Mouse (Mus musculus) spleen, postnatal 14 days (tissue): ENCODE results near the gene Kctd21.

Source experiments
- DNase-seq, 2 experiments: peaks; one replicate each; pipeline ENCODE4 v3.0.0; 2021 to 2022; ENCODE audit warnings: low spot score in 2 of 2

Kctd21 gene

DNA sequence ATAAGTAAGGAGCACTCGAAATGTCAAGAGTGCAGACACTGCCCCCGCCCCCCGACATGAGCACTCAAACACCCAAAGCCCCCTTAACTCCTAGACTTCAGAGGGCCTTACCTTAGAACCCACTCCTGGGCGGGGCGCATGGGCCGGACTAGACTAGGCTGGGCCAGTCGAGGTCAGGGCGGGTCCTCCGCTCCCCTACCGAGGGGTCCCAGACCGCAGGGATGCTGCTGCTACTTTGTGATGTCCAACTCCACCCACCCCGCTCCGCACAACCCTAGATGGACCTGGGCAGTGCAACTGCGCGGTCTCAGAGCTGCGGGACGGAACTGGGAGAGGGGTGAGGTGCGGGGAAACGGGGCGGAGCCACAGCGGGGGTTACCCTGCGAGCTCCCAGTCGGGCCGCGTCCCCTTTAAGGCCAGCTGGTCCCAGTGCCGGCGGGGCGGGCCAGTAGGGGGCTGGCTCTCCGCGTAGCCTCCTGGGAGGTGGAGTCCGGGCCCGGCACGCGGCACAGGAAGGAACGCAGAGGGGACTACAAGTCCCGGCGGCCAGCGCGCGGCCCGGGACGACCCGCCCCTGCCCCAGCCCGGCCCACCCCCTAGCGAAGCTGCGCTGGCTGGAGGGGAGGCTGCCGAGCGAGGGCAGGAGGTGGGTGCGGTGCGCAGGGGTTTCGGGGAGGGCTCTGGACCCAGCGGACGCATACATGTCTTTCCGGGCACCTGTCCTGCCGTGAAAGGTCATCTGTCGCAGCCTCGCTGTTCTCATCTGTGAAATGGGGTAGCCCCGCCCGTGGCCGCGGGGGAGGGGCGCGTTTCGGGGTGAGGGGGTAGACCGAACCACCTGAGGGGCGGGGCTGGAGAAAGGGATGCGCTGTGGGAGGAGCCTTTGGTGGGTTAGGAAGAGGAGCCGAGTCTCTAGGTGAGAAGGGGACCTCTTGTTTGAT lies at the start of gene Kctd21, which contains the start of gene Usp35:
Kctd21 (plus strand) TSS at position 602 of the 941 bp plus-strand sequence.
Usp35 (minus strand) TSS at position 295 of the 941 bp plus-strand sequence.
- DNase-seq, result peak; percentile 79 to 88

GRCm38 (mm10) chr7:97296986-97297385 lies 35.1 kb upstream of the Kctd21 start:
- no peak for DNase-seq

DNA sequence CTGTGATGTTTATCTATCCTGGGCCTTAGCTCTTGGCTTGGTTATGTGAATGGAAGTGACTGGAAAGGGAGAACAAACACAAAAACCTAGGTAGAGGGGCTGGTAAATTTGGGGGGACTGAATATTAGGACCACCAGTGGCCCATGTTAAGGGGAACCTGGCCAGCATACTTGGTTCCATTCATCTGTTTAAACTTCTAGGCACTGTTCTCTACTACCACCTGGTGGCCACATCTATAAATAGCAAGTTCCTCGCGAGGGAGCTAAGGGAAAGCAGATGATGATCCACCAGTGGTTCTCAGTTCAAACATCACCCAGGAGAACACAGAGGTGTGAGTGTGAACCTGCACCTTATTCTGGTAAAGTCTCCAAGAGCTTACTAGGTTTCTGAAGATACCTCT lies 34.7 kb upstream of the Kctd21 start:
- peak in 1 of 2 experiments; percentile 33 for DNase-seq

DNA sequence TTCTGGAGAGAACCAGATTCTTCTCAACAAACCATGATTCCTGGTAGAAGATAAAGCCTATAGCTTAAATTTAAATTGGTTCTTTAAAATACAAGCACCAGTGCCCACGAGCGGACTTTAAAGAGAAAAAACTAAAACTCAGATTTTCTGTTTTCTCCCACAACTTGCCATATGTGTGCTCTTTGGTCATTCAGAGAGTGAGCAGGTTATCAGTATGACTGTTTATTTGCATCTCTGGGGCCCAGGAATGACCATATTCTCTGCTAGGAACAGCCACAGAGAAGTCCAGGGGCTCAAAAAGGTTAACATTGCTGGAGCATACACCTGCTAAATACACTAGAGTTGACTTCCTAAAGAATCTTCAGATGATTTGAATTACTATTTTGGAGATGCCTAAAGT lies 33.8 kb upstream of the Kctd21 start:
- DNase-seq, result no peak

GRCm38 (mm10) chr7:97298943-97299342 lies 33.2 kb upstream of the Kctd21 start:
- no peak for DNase-seq

DNA sequence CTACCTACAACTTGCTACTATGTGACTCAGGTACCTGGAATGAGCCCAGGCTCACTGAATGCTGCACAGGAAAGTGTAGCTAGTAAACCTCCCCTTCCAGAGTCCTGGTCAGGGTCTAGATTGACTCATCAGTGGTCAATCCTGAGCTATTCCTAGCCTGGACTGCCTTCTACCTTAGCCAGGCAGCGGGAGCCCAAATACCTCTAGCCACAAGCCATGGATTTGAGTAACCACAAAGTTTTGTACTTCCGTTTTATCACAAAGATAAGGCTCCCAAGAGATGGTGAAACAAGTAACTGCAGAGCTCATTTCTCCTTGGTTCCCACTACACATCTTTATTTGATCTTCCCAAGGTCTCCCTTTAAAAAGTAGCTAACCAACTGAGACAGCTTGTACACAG lies 31.2 kb upstream of the Kctd21 start:
- no peak for DNase-seq

DNA sequence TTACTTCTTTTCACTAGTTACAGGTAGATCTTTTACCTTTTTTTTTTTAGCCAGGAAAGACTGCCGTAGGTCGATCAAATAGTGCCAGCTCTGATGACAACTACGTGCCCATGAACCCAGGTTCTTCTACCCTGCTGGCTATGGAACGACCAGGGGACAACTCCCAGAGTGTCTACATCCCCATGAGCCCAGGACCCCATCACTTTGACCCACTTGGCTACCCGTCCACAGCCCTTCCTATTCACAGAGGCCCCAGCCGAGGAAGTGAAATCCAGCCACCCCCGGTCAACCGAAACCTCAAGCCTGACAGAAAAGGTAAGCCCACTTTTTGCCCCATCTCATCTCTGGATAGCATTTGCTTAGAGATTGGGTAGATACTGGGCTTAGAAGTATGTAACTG lies 30.8 kb upstream of the Kctd21 start:
- DNase-seq, result no peak

DNA sequence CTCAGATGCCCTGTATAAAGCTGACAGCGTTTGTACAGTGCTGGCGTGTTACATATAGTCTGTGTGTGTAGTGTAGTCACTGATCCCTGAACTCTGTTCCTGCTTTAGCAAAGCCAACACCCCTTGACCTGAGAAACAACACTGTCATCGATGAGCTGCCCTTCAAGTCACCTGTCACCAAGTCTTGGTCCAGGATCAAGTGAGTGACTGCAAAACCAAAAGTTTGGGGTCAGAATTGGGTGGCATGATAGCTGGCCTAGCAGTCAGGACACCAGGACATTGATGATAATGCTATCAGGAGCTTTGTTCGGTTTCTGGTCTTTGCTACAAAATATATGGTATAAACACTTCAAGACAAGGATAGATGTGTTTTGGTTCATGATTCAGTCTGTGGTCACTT lies 29.9 kb upstream of the Kctd21 start:
- no peak for DNase-seq

DNA sequence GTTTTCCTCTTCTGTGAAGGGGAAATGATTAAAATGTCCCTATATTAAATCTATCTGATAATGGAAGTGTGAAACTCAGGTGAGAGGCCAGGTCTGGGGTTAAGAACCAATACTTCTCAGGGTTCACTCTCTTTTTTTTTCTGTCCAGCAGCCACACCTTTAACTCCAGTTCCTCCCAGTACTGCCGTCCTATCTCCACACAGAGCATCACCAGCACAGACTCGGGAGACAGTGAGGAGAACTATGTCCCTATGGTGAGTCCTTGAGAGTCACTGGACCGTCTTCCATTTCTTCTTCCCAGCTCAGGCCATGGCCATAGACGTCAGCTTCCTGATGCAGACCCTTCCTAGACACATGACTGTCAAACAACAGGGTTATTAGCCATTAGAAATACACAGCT lies 29.3 kb upstream of the Kctd21 start:
- DNase-seq, result no peak

DNA sequence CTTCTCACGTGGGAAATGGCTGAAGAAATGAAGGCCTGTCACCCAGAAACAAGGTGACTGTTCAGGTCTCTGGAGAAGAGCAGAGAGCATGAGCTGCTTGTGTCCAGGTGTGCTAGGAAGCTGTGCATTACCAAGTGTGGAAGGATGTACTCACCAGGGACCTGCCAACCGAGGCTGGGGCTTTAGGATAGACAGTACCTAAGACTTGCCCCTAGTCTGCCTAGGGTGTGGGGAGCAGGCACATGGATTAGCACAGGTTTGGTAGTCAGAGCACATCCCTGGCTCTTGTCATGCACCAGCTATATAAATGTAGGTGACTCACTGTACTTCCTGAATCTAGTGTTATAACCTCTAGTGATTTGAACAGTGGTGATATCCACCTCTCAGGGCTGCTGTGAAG lies 28.5 kb upstream of the Kctd21 start:
- DNase-seq, result no peak

GRCm38 (mm10) chr7:97304471-97304870 lies 27.7 kb upstream of the Kctd21 start:
- no peak for DNase-seq

GRCm38 (mm10) chr7:97305206-97305605 lies 26.9 kb upstream of the Kctd21 start:
- DNase-seq, result no peak

- no peak for DNase-seq
Measured at GRCm38 (mm10) chr7:97306813-97307212, 25.3 kb upstream of the Kctd21 start.

DNA sequence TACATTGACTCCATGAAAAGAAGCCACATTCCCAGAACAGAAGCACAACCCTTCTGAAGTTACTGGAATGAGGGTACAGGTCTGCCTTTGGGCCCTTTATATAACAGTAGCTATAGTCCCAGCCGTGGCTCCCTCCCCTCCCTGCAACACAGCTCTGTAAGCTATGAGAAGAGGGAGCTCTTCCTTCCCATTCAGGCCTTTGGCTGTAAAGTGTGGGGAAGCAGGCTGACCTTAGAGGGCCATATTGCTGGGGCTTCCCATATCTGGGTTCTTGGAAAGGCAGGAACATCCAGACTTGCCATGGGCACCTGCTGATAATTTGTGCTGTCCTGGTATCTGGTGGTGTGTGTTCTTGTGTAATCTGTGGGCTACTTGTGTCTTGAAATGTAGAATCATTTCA lies 24.6 kb upstream of the Kctd21 start:
- no peak for DNase-seq

DNA sequence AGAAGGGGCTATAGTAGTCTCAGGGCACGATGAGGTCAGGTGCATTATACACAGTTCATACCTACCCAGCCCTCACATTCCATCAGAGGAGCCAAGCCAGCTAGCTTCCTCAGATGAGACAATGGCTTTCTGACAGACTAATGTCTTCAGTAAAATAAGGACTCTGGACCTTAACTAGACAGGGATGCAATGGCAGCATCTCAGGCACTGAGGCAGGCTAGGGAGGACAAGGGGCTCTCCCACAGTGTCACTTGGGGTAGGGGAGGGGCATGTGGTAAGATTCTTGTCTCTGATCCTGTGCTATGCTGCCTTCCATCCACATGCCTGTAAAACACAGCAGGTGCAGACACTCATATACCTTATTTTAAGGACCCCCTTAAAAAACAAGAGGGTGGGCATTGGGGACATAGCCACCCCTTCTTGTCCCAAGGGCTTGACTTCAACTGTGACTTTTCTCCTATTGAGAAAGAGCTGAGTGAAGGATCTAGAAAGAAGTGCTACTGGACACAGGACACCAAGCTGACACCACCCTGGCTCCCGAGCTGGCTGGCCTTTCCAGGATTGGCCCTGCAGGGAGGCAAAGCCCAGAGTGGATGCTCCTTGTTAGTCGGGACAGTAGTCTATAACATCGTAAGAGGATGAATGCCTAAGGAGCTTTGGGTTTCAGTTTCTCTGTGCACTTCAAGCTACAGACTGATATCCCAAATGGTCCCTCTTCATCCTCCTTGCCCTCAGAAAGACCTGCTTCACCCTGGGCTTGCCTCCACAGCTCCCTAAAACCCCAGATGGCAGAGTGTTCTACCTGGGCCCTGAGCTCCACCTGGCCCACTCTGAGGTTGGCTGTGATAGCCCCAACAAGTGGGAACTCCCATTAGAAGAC lies 22.4 kb upstream of the Kctd21 start:
- DNase-seq, result no peak

DNA sequence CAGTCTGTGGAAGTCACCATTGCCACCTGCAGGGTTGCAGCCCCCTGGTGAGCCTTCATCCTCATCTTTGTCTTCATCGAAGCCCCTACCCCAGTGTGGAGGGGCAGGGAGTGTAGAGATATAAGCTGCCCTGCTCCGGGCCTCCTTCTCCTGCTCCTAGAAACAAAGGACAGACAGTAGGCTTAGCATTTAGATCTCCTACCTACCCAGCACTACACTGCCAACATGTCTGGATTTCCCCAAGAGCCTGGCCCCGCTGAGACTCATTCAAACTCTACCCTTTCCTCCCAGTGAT lies 21.8 kb upstream of the Kctd21 start:
- no peak for DNase-seq

DNA sequence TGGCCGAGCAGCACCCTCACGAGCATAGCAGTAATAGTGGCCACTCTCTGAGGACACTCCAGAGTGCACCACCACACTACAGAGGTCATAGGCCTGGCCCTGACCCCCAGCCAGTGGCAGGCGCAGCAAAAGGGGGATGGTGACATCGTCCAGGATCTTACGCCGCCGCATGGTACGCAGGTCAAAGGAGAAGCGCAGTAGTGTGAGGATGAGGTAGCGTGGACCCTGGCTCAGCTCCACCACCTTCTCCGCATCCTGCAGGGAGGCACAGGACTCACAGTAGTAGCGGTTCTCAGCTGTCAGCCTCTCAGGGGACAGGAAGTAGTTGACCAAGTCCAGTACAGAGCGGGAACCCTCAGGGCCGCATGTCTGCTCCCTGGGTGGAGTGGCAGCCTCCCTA lies 20.5 kb upstream of the Kctd21 start:
- no peak for DNase-seq

GRCm38 (mm10) chr7:97312196-97312595 lies 19.9 kb upstream of the Kctd21 start:
- no peak for DNase-seq

DNA sequence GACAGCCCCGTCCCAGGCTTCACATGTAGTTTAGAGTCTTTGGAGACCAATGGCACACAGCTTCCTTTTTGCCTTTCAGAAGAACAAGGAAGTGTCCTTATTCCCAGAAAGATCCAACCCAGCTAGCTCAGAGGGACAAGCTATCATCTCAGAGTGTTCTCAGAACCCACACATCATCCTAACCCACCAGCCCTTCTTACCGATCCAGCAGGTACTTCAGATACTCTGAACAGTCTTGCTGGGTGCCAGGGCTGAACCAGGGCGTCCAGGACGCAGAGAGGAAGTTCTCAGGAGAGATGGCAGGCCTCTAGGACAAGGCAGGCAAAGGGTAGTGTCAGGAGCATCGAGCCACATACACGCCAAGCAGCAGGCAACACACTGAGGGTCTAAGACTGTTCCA lies 19.3 kb upstream of the Kctd21 start:
- DNase-seq, result no peak

DNA sequence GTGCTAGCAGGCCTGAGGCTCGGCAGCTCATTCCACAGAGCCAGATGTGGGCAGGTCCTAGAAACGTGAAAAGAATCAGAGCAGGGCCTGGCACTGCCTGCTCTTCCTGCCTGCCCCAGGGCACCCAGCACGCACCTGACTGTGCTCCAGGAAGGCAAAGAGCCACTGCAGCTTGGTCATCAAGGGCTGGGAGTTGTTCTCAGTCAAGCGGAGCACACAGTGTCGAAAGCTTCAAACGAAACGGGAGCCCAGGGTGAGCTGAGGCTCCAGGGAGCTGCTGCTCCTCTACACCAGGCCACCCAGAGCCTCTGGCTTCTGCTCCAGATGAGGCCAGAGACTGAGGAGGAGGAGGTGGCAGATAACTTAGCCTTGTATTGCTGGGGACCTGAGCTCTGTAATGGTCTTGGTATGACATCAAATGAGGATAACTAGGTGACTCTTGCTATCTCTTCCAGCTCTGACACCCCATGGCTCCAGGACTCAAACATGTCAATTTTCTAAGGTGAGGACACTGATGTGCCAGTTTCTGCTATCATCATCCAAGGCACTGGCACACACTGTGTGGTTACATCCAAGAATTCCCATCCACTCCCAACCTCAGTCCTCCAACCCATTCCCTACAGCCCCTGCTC lies 18.6 kb upstream of the Kctd21 start:
- DNase-seq, result no peak

GRCm38 (mm10) chr7:97314646-97315045 lies 17.5 kb upstream of the Kctd21 start:
- no peak for DNase-seq

DNA sequence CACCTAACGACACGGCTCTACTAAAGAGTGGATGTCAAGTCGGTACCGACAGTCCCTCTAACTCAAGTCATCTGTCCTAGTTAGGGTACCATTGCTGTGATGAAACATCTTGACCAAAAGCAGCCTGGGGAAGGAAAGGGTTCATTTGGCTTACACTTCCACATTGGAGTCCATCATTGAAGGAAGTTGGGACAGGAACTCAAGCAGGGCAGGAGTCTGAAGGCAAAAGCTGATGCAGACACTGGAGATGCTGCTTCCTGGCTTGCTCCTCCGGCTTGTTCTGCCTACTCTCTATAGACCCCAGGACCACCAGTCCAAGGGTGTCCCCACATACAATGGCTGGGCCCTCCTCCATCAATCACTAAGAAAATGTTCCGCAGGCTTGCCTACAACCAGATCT lies 16.5 kb upstream of the Kctd21 start:
- no peak for DNase-seq
